Mouse (Mus musculus): Measurements from ENCODE around the gene Tmem178b.

DNA sequence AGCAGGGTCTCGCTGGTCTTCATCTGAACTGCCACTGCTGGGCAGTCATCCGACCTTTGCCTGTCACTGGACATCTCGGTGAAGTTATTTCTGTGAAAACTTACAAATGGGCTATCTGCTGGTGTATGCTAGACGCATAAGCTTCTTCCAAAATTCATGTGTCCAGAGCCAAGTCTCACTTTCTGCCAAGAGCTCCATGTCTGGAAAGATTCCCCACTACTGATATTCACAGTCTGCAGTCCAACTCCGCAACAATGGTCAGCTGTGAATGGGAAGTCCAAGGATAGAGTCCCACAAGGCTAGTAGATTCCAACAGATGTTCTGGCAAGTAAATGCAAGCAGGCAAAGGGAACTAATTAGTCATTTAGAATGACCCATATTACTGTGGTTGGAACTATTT, 44.3 kb upstream of the Tmem178b start:
- TF ChIP-seq POLR2A (IDR thresholded peaks at IDR 0.05; ENCODE audit: low read depth, low read length) (no peak), CTCF (IDR thresholded peaks at IDR 0.05; ENCODE audit: extremely low read depth, insufficient read length, insufficient replicate concordance, low read depth, low read length) (no peak)

Data from small intestine, adult 2 months (tissue).